Mouse (Mus musculus) megakaryocyte, embryonic 14.5 days (primary cell): ENCODE data around the gene D630045J12Rik.

Experiments used
- FLI1 ChIP-seq: IDR thresholded peaks from 2 replicates; pipeline ENCODE4 v1.6.1; 2012; ENCODE audit warnings: low read length, inconsistent platforms, mixed read lengths
- GATA1 ChIP-seq: IDR thresholded peaks from 3 replicates; pipeline ENCODE4 v1.6.1; 2012; ENCODE audit warnings: mixed read lengths, low read length, inconsistent platforms, borderline replicate concordance

- TF ChIP-seq FLI1: no peak
- TF ChIP-seq GATA1: no peak
Measured at GRCm38 (mm10) chr6:38124882-38125281, 128.9 kb downstream of the D630045J12Rik start.
